Mouse (Mus musculus) heart, embryonic 13.5 days (tissue): Measurements from ENCODE around the gene Atp8a1. TPM values are rescaled to one million over a fixed set of nuclear protein-coding genes. Genes with fewer than 3 reads are reported as not detected.

ENCODE experiments used
- ATAC-seq: fragments of 200-750 bp; cut with Nextera tagmentation; 2 replicates; pipeline ENCODE4 v1.8.0; 2017; ENCODE audit warnings: moderate TSS enrichment; ENCODE audit not compliant: insufficient number of reproducible peaks, low FRiP score, low TSS enrichment; ENCODE audit errors: extremely low read depth
- H3K27ac ChIP-seq: fragments of 300-500 bp; sonication (generic); replicated peaks from 2 replicates; pipeline ENCODE4 v1.5.1; 2015; ENCODE audit warnings: moderate library complexity, mild to moderate bottlenecking, inconsistent platforms
- H3K27me3 ChIP-seq: fragments of 300-500 bp; sonication (generic); replicated peaks from 2 replicates; pipeline ENCODE4 v1.6.1; 2015; ENCODE audit warnings: mild to moderate bottlenecking, inconsistent platforms
- H3K36me3 ChIP-seq: fragments of 300-500 bp; sonication (generic); 2 replicates; pipeline ENCODE4 v1.6.1; 2015; ENCODE audit warnings: mild to moderate bottlenecking, inconsistent platforms
- H3K4me1 ChIP-seq: fragments of 300-500 bp; sonication (generic); 2 replicates; pipeline ENCODE4 v1.6.1; 2015; ENCODE audit warnings: inconsistent platforms
- H3K4me2 ChIP-seq: fragments of 300-500 bp; sonication (generic); 2 replicates; pipeline ENCODE4 v1.6.1; 2015; ENCODE audit warnings: inconsistent platforms, mild to moderate bottlenecking, moderate library complexity
- H3K4me3 ChIP-seq: fragments of 300-500 bp; sonication (generic); 2 replicates; pipeline ENCODE4 v1.5.1; 2015; ENCODE audit warnings: moderate library complexity, mild to moderate bottlenecking, inconsistent platforms
- H3K9ac ChIP-seq: fragments of 300-500 bp; sonication (generic); 2 replicates; pipeline ENCODE4 v1.6.1; 2015; ENCODE audit warnings: inconsistent platforms, mild to moderate bottlenecking, moderate library complexity
- H3K9me3 ChIP-seq: fragments of 300-500 bp; sonication (generic); 2 replicates; pipeline ENCODE4 v1.6.1; 2016; ENCODE audit warnings: inconsistent platforms
- WGBS: fragments of 180-500 bp; shearing (Covaris S2); methylation state at CpG from one replicate; pipeline ENCODE4 v1.1.7; 2015; ENCODE audit warnings: mixed read lengths; 5-methylcytosine and 5-hydroxymethylcytosine counted together
- microRNA-seq: library from miRNA; unstranded; fragments of <30 nt; microRNA quantifications from one replicate; pipeline ENCODE4, GENCODE M21; 2016
- polyA plus RNA-seq: library from polyadenylated mRNA; unstranded; fragments of >200 nt; fragmentation: Nextera tagmentation; extraction: Ambion mirVana; gene quantifications from 2 replicates; pipeline ENCODE4 v1.2.1, GENCODE M21; 2015

Gene Atp8a1
- polyA plus RNA-seq, 1 experiment from 2014 or later = 8.1 TPM

DNA sequence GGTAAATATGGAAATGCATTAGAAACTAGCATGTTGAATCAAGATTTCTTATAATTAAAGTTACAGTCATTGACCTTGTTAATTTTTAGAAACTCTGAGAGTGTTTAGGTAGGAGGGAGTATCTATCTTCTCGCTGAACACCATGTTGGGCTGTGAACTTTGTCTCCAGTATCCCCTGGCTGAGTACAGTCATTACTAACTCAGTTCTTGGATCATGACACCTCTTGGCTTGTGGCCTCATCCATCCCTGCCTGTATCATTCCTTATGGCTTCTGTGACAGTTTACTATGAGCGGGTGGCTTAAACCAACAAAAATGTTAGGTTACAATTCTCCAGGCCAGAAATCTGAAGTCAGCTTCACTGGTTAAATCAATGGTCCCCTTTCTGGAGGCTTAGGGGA, 271.5 kb downstream of the Atp8a1 start:
- WGBS = 86% methylated on average over 2 of the region's 2 CpGs
- H3K9me3 ChIP-seq = no peaks in the 10 kb centered on the region
- H3K27me3 ChIP-seq = no peaks in the 10 kb centered on the region
- no peak overlapping the region for H3K4me2 ChIP-seq
- no peaks in the 10 kb centered on the region for H3K4me1 ChIP-seq
- H3K9ac ChIP-seq = no peak overlapping the region
- H3K36me3 ChIP-seq = no peaks in the 10 kb centered on the region
- ATAC-seq = no peak
- no peak overlapping the region for H3K27ac ChIP-seq
- H3K4me3 ChIP-seq = no peak overlapping the region

DNA sequence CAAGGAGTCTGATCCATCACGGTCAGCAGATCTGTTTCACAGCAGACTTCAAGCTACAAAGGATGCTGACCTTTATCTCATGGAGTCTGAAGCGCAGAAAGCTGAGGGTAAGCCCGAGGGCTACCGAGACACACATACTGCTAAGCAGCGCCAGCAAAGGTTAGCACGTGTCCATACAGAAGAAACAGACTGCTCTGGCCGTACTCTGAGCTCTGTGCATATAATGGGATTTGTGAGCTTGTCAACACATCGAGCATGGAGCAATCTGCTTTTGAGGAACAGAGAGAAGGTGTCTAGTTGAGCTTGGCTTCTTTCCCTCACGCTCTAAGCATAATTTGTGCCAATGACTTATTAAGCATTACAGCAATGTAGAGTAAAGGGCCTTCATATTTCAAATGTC, 273.2 kb downstream of the Atp8a1 start:
- 64% methylated on average over 9 of the region's 9 CpGs for WGBS
- no peak overlapping the region for H3K9ac ChIP-seq
- no peaks in the 10 kb centered on the region for H3K9me3 ChIP-seq
- H3K4me1 ChIP-seq = no peaks in the 10 kb centered on the region
- H3K27me3 ChIP-seq = no peaks in the 10 kb centered on the region
- H3K36me3 ChIP-seq = no peaks in the 10 kb centered on the region
- no peak overlapping the region for H3K27ac ChIP-seq
- no peak for ATAC-seq
- H3K4me3 ChIP-seq = no peak overlapping the region
- H3K4me2 ChIP-seq = no peak overlapping the region

DNA sequence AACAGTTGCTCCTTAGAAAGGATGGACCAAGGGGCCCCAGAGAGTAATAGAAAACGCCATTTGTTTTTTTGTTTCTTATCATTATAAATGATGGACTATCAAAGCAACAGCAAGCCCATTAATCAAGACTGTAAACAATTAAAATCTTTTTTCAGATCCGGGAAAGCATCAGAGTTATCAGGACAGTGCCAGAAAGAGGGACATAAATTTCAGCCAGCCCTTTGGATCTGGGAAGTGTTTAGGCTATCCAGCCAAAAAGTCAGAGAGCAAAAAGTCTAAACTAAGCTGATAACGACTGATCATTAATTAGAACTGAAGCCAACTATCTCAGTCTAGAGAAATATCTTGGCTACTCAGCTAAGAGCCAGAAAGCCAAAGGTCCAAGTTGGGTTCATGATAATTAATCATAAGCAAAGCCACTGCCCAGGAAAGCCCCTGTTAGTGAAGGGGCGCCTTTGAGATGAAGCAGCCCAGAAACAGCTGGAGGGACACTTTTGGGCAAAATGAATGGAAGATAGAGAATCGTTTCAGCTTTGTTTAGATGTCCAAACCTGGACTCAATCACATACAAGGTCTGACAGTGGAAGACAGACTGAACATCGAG, 274.6 kb downstream of the Atp8a1 start:
- H3K9me3 ChIP-seq = no peaks in the 10 kb centered on the region
- H3K4me3 ChIP-seq = no peak overlapping the region
- ATAC-seq = no peak
- no peaks in the 10 kb centered on the region for H3K27me3 ChIP-seq
- 45% methylated on average over 6 of the region's 6 CpGs for whole genome bisulfite sequencing
- no peaks in the 10 kb centered on the region for H3K36me3 ChIP-seq
- H3K9ac ChIP-seq = no peak overlapping the region
- no peaks in the 10 kb centered on the region for H3K4me1 ChIP-seq
- no peak overlapping the region for H3K4me2 ChIP-seq
- no peak overlapping the region for H3K27ac ChIP-seq

Small RNA genes within 50 kb of the gene (microRNA-seq; reads per million reads assigned to microRNA genes)
- gene Gm23617 = not detected

Other genes with a start within 250 kb of the Atp8a1 start
- 2.9 and 3.9 TPM in 2 replicates for gene Shisa3, start 239.6 kb downstream of the Atp8a1 start, polyA plus RNA-seq
- not detected in 2 replicates for gene Gm5108, start 94.2 kb upstream of the Atp8a1 start, polyA plus RNA-seq
- gene Gm21905, start 99.0 kb upstream of the Atp8a1 start, polyA plus RNA-seq = not detected in 2 replicates
- gene Grxcr1, start 184.4 kb upstream of the Atp8a1 start, polyA plus RNA-seq = not detected in 2 replicates